Mouse (Mus musculus) lung, embryonic 16.5 days (tissue): ENCODE measurements around the gene Cckbr. TPM values are rescaled to one million over a fixed set of nuclear protein-coding genes. Genes with fewer than 3 reads are reported as not detected.
A peak's percentile ranks its signal among the peaks of the same experiment; 100 is the strongest.

Source experiments
- ATAC-seq: fragments of 200-750 bp; cut with Nextera tagmentation; 2 replicates; pipeline ENCODE4 v1.8.0; 2017; ENCODE audit warnings: low read depth, mild to moderate bottlenecking, moderate library complexity
- H3K27ac ChIP-seq: fragments of 300-500 bp; sonication (generic); 2 replicates; pipeline ENCODE4 v1.5.1; 2014; ENCODE audit warnings: mild to moderate bottlenecking, control low read depth, low read length
- H3K27me3 ChIP-seq: fragments of 300-500 bp; sonication (generic); 2 replicates; pipeline ENCODE4 v1.6.1; 2014; ENCODE audit warnings: low read depth, low read length, mixed read lengths; ENCODE audit not compliant: control insufficient read depth, insufficient read depth
- H3K36me3 ChIP-seq: fragments of 300-500 bp; sonication (generic); 2 replicates; pipeline ENCODE4 v1.6.1; 2014; ENCODE audit warnings: low read length; ENCODE audit not compliant: control insufficient read depth, insufficient read depth
- H3K4me1 ChIP-seq: fragments of 300-500 bp; sonication (generic); replicated peaks from 2 replicates; pipeline ENCODE4 v1.6.1; 2014; ENCODE audit warnings: low read length, mixed read lengths; ENCODE audit not compliant: control insufficient read depth, insufficient read depth
- H3K4me2 ChIP-seq: fragments of 300-500 bp; sonication (generic); 2 replicates; pipeline ENCODE4 v1.6.1; 2014; ENCODE audit warnings: low read depth, low read length, control low read depth
- H3K4me3 ChIP-seq: fragments of 300-500 bp; sonication (generic); 2 replicates; pipeline ENCODE4 v1.5.1; 2014; ENCODE audit warnings: mild to moderate bottlenecking, low read length, control low read depth
- H3K9ac ChIP-seq: fragments of 300-500 bp; sonication (generic); 2 replicates; pipeline ENCODE4 v1.6.1; 2014; ENCODE audit warnings: low read length, control low read depth
- H3K9me3 ChIP-seq: fragments of 300-500 bp; sonication (generic); 2 replicates; pipeline ENCODE4 v1.6.1; 2016; ENCODE audit warnings: low read length; ENCODE audit not compliant: control insufficient read depth
- WGBS: fragments of 180-500 bp; shearing (Covaris S2); extraction: QIAGEN DNeasy Blood & Tissue Kit; methylation state at CpG from one replicate; pipeline ENCODE4 v1.1.7; 2014; 5-methylcytosine and 5-hydroxymethylcytosine counted together
- polyA plus RNA-seq: library from polyadenylated mRNA; unstranded; fragments of >200 nt; fragmentation: Nextera tagmentation; extraction: Ambion mirVana; gene quantifications from 2 replicates; pipeline ENCODE4 v1.2.1, GENCODE M21; 2015

The Cckbr gene
- polyA plus RNA-seq, 1 experiment from 2014 or later, result 0.26 TPM

DNA sequence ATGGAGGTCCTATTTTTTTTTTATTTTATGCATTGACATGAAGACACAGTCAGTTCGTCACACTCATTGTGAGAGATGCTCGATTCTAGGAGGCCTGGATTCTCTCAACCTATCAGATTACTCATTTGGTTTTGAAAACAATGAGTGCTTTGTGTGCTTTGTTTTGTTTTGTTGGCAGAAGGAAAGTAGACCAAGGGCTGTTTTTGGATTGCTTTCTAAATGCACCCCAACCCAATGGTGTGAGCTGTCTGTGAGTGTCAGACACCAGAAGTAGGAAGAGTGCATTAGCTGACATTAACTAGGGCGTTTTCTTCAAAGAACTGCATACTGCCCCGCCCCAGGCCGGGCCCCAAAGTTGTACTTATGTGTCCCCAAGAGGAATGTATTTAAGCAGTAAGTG is 54.5 kb downstream of the Cckbr start:
- Histone ChIP-seq H3K9me3 (no peaks in the 10 kb centered on the region), H3K4me1 (peaks cover 18% of the 10 kb centered on the region), H3K4me2 (peak overlapping the region; percentile 85), H3K4me3 (no peak overlapping the region), H3K36me3 (no peaks in the 10 kb centered on the region), H3K9ac (no peak overlapping the region), H3K27ac (no peak overlapping the region), H3K27me3 (no peaks in the 10 kb centered on the region)
- 63% methylated on average over 5 of the region's 5 CpGs for WGBS
- no peak for ATAC-seq

DNA sequence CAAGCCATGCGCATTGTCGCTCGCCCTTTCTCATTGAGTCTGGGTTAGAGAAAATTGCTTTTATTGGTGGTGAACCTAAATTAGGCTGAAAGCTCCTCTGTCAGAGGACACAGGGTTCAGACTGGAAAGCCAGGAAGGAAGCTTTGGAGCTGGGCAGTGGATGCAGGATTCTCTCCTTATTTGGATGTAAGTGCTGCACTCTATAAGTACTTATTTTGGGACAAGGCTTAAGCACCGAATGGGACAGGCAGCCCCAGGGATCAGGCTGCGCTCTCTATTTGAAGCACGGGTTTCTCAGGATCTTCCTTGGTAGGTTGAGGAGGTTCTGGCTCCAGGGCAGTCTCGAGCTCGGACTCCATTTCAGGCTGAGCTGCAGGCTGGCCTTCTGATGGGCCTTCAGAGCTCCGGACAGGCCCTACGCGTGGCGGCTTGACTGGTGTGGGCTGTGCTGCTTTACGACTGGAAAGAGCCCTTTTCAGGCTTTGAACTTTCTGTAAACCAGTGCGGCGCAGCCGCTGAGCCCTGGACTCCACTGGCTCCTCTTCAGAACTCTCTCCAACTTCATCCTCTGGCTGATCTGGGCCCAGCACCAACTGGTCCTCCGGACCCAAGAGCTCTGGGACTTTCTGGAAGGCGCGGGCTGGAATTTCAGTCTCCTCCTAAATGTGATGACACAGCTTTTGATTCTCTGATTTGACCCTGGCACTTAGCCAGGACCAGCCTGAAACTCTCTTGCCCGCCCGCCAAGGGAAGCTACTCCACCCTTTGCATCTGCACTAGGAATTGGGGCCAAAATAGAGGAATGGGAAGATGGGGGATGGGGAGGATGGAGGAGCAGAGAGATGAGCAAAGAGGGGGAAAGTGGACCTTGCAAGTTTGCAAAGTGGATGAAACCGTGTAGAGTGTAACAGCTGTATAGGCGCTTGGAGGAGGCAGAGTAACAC is 55.3 kb downstream of the Cckbr start:
- Histone ChIP-seq H3K4me3 (peak overlapping the region; percentile 63), H3K27ac (peak overlapping the region; percentile 89), H3K4me2 (peak overlapping the region; percentile 85), H3K9me3 (no peaks in the 10 kb centered on the region), H3K9ac (peak overlapping the region; percentile 84), H3K4me1 (peaks cover 18% of the 10 kb centered on the region), H3K27me3 (no peaks in the 10 kb centered on the region), H3K36me3 (no peaks in the 10 kb centered on the region)
- peak; percentile 42 for ATAC-seq
- WGBS, result 50% methylated on average over 23 of the region's 23 CpGs

DNA sequence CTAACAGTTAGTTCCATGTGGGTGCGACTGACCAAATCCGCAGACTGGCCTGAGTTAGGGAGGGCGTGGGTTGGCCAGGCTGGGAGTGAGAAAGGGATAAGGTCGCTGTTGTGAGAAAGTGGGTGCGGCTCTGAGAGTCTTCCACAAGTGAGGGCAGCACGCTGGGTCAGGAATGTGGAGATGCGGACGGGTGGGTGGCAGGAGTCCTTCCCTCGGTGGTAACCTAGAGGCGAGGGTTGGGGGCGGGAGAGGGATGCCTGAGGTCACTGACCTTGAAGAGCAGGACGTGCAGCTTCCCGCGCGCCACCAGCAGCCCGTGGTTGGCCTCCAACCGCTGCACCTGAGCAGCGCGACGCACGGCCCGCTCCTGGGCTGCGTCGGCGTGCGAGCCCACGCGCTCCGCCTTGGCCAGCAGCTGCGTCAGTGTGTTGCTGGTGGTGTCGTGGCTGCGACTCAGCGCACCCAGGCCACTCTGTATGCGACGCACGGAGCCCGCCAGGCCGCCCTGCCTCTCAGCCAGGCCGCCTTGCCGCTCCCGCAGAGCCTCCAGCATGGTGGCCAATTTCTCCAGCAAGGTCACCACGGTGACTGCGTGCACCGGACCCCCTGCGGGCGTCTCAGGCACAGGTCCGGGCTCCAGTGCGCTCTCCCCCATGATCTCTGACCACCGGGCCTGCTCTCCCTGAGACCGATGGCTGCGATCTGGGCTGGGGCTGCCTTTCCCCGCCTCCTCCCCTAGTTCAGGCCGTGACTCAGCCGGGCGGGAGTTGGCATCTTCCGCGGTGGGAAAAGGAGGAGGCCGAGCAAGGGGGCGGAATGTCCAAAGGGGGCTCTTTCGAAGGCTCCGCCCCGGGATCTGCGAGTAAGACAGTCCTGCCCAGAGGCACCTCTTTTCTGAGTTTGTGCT is 56.2 kb downstream of the Cckbr start, which contains the start of gene Cavin3:
Gene Cavin3 (minus strand): TSS at position 796 of the 907 bp plus-strand sequence.
- no peaks in the 10 kb centered on the region for H3K9me3 ChIP-seq
- 2% methylated on average over 62 of the region's 63 CpGs for WGBS
- no peaks in the 10 kb centered on the region for H3K36me3 ChIP-seq
- no peaks in the 10 kb centered on the region for H3K27me3 ChIP-seq
- H3K9ac ChIP-seq, result peak within 1 kb of the TSS; percentile 84
- H3K4me2 ChIP-seq, result peak within 1 kb of the TSS; percentile 85
- peak within 1 kb of the TSS; percentile 63 for H3K4me3 ChIP-seq
- H3K27ac ChIP-seq, result peak within 1 kb of the TSS; percentile 89
- ATAC-seq, result peak; percentile 92
- H3K4me1 ChIP-seq, result peaks cover 18% of the 10 kb centered on the region

DNA sequence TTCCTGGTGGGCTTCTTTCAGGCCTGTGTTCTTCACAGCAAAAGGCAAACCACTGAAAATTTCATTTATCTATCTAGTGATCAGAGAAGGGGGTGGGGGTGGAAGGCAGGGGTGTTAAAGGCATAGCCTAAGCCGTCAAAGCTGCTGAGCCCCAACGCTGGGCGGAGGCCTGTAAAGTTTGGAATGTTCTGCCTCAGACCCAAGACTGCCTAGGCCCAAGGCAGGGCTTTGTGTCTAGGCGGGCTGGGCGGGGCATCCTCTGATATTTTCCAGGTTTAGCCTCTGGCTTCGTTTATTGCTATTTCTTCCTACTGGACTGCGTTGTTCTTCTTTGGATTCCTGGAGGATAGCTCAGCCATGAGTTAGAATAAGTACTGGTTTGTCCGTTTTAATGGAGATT is 56.9 kb downstream of the Cckbr start:
- 41% methylated on average over 8 of the region's 8 CpGs for WGBS
- H3K4me3 ChIP-seq, result peak overlapping the region; percentile 63
- no peaks in the 10 kb centered on the region for H3K27me3 ChIP-seq
- H3K36me3 ChIP-seq, result no peaks in the 10 kb centered on the region
- no peaks in the 10 kb centered on the region for H3K9me3 ChIP-seq
- peaks cover 18% of the 10 kb centered on the region for H3K4me1 ChIP-seq
- H3K27ac ChIP-seq, result peak overlapping the region; percentile 89
- ATAC-seq, result peak; percentile 47; the same call in 1 of the 2 replicates
- peak overlapping the region; percentile 85 for H3K4me2 ChIP-seq
- H3K9ac ChIP-seq, result peak overlapping the region; percentile 84

DNA sequence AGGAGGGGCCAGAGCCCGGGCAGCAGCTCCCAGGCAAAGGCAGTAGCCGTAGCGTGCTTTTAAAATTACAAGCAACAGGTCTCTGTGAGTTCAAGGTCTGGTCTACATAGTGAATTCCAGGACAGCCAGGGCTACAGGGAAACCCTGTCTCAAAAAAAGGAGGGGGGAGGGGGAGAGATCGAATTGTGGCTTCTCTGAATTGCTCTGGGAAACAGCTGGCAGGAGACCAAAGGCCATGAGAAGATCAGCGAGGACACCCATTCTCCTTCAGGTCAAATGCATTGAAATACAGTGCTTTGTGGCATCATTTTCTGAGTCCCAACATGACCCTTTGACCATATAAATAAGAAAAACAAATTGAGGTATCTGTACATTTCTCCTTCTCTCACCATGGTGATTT is 59.5 kb downstream of the Cckbr start:
- Histone ChIP-seq H3K36me3 (no peaks in the 10 kb centered on the region), H3K27me3 (no peaks in the 10 kb centered on the region), H3K4me1 (peaks cover 18% of the 10 kb centered on the region), H3K4me3 (no peak overlapping the region), H3K27ac (no peak overlapping the region), H3K4me2 (no peak overlapping the region), H3K9ac (no peak overlapping the region), H3K9me3 (no peaks in the 10 kb centered on the region)
- no peak for ATAC-seq
- 63% methylated on average over 5 of the region's 5 CpGs for WGBS

DNA sequence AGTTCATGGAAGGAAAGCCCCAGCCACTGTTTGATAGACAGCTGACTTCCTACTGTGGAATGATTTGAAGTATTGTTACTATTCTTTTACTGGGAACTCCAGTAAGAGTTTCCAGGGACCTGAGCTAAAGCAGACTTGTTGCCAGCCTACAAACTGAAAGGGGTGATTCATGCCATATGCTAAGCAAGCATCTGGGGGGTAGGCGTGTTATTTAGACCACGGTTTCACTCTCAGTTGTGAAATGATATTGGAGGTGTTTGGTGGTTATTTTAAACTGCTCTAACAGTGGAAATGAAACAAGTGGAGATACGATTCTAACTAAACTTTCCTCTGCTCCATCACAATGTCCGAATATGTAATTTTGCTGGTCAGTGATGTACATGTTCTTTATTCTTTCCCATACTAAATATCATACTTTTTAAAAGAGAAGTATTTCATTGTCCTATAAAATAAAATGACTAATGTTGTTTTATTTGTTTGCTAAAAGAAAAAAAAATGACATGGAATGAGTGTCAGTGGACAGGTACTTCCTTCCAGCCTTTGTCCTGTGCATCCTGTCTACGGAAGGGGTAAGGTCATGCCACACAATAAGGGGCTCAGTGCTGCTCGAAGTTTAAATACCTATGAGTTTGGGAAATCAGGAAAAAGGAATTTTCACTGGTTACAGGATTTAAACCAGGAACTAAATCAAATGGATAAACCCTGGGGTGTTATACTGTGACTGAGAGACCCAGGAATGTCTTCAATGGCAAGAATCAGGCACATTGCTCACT is 61.8 kb downstream of the Cckbr start:
- Histone ChIP-seq H3K9ac (no peak overlapping the region), H3K36me3 (no peaks in the 10 kb centered on the region), H3K27ac (no peak overlapping the region), H3K9me3 (no peaks in the 10 kb centered on the region), H3K4me2 (no peak overlapping the region), H3K27me3 (no peaks in the 10 kb centered on the region), H3K4me3 (no peak overlapping the region), H3K4me1 (peaks cover 5% of the 10 kb centered on the region)
- 66% methylated on average over 6 of the region's 6 CpGs for WGBS
- ATAC-seq, result no peak

DNA sequence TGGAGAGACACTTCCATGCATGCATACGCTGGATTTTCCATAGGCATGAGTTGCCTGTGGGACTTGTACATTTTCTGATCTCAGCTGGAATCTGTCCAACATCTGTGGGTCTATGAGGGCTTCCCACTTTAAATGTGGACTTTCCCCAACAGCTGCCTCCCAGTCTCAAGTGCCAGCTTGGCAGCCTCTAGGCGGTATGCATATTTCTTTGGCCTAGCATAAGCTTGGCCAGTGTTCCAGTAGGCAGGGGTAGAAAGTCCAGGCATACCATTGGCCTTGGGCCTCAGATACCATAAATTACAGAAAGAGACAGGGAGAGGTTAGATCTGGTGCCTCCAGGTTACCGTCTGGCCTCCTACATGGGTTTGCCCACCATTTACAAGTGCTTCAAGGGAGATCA is 72.3 kb downstream of the Cckbr start:
- H3K36me3 ChIP-seq, result no peaks in the 10 kb centered on the region
- no peaks in the 10 kb centered on the region for H3K27me3 ChIP-seq
- no peak overlapping the region for H3K4me3 ChIP-seq
- no peak overlapping the region for H3K4me2 ChIP-seq
- H3K9me3 ChIP-seq, result no peaks in the 10 kb centered on the region
- H3K9ac ChIP-seq, result no peak overlapping the region
- 78% methylated on average over 3 of the region's 3 CpGs for WGBS
- no peaks in the 10 kb centered on the region for H3K4me1 ChIP-seq
- no peak overlapping the region for H3K27ac ChIP-seq
- no peak for ATAC-seq

DNA sequence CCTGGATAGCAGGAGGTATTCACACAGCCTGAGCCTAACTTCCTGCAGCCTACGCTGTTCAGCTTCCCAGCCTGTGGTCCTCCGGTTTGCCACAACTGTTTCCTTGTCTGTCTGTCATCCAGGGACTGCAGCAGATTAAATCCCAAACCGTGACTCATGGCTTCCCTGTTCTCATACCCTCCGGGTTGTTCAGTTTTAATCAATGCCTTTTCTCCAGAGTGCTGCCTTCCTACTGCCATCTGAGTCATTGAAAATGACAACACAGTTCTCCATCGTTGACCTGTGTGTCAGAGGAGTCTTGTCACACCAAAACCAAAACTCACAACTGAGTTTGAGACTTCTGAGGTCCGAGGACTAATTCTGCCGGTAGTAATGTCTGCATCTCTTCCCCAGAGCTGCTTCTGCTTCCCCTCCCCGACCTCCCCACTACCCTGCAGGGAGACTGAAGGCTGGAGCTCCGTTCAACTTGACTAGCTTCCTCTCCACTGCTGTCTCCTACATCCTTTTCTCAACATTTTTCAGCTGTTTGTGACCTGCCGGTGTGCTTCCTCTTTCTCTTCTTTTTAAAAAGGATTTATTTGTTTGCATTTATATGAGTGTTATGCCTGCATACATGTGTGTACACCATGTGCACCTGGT is 73.4 kb downstream of the Cckbr start:
- Histone ChIP-seq H3K27me3 (no peaks in the 10 kb centered on the region), H3K9ac (no peak overlapping the region), H3K4me2 (no peak overlapping the region), H3K4me1 (no peaks in the 10 kb centered on the region), H3K27ac (no peak overlapping the region), H3K36me3 (no peaks in the 10 kb centered on the region), H3K4me3 (no peak overlapping the region), H3K9me3 (no peaks in the 10 kb centered on the region)
- WGBS, result 45% methylated on average over 10 of the region's 10 CpGs
- ATAC-seq, result no peak
